Mouse (Mus musculus) small intestine, adult 2 months (tissue): ENCODE results near the gene Usp16. TPM values are rescaled to one million over a fixed set of nuclear protein-coding genes. Genes with fewer than 3 reads are reported as not detected.

ENCODE experiments used
- H3K27ac ChIP-seq: fragments of 200-500 bp; 2 replicates; pipeline ENCODE4 v1.5.1; 2012; ENCODE audit warnings: low read depth, low read length, control low read depth, inconsistent platforms; ENCODE audit not compliant: insufficient read depth
- H3K27me3 ChIP-seq: fragments of 200-500 bp; 2 replicates; pipeline ENCODE4 v1.6.1; 2012; ENCODE audit warnings: mild to moderate bottlenecking, moderate library complexity, low read length, inconsistent platforms; ENCODE audit not compliant: control insufficient read depth, insufficient read depth
- H3K36me3 ChIP-seq: fragments of 200-500 bp; 2 replicates; pipeline ENCODE4 v1.6.1; 2012; ENCODE audit warnings: mild to moderate bottlenecking, low read length, control low read depth, inconsistent platforms; ENCODE audit not compliant: control insufficient read depth, insufficient read depth
- H3K4me1 ChIP-seq: fragments of 200-500 bp; 2 replicates; pipeline ENCODE4 v1.6.1; 2012; ENCODE audit warnings: low read length, inconsistent platforms, mixed read lengths; ENCODE audit not compliant: control insufficient read depth, insufficient read depth, insufficient read length
- H3K4me3 ChIP-seq: fragments of 200-500 bp; 2 replicates; pipeline ENCODE4 v1.5.1; 2012; ENCODE audit warnings: low read depth, mild to moderate bottlenecking, control low read depth, inconsistent platforms, low read length, moderate library complexity
- CTCF ChIP-seq: fragments of 200-500 bp; IDR thresholded peaks from 2 replicates; pipeline ENCODE4 v1.5.1; 2012; ENCODE audit warnings: low read depth, mild to moderate bottlenecking, control low read depth, inconsistent platforms, low read length, moderate library complexity, mixed read lengths; ENCODE audit not compliant: insufficient replicate concordance, insufficient read length; ENCODE audit errors: extremely low read depth
- POLR2A ChIP-seq: fragments of 200-500 bp; IDR thresholded peaks from 2 replicates; pipeline ENCODE4 v1.6.1; 2012; ENCODE audit warnings: low read depth, mild to moderate bottlenecking, control low read depth, inconsistent platforms, low read length, moderate library complexity
- WGBS: fragments of 180-500 bp; shearing (Covaris S2); methylation state at CpG from one replicate; pipeline ENCODE4 v1.1.7; 2018; 5-methylcytosine and 5-hydroxymethylcytosine counted together
- polyA plus RNA-seq: library from polyadenylated mRNA; depleted of rRNA; stranded (reverse); fragments of >200 nt; gene quantifications from 2 replicates; pipeline ENCODE4 v1.2.3, GENCODE M21; 2012; rRNA removed

The Usp16 gene
- polyA plus RNA-seq, 1 experiment, result 10.0 TPM

DNA sequence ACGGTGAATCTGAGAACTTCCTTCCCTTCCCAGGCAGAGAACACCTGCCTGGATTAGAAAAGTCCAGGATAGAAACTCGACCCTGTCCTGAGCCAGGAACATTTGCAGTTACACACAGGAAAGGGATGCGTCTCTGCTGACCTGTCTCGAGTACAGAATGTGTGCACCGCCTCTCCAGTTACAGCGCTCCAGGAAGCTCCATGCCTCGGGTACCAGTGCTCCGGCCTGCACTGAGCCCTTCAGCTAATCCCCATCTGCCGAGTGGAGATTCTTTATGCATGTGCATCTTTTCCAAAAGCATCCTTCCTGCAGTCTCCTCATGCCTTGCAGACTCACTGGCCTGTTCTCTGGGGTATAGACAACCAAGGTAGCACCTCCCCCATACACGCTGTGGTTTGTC is 74.3 kb downstream of the Usp16 start:
- Histone ChIP-seq H3K36me3 (no peaks in the 10 kb centered on the region), H3K4me1 (no peaks in the 10 kb centered on the region), H3K4me3 (no peak overlapping the region), H3K27me3 (no peaks in the 10 kb centered on the region), H3K27ac (no peak overlapping the region)
- TF ChIP-seq POLR2A (no peak), CTCF (no peak)
- 67% methylated on average over 10 of the region's 10 CpGs for WGBS

Other genes with a start within 250 kb of the Usp16 start
- 3.8 and 3.9 TPM in 2 replicates for gene N6amt1, start 100.5 kb upstream of the Usp16 start, polyA plus RNA-seq
- 1.3 and 2.2 TPM in 2 replicates for gene Ltn1, start 22.1 kb upstream of the Usp16 start, polyA plus RNA-seq
- 10.2 and 33.3 TPM in 2 replicates for gene Rwdd2b, start 14.1 kb upstream of the Usp16 start, polyA plus RNA-seq
- gene Cct8, start 41.2 kb downstream of the Usp16 start, polyA plus RNA-seq, result 2.4 and 4.6 TPM in 2 replicates
- gene Map3k7cl, start 98.6 kb downstream of the Usp16 start, polyA plus RNA-seq, result 0.19 and 0.39 TPM in 2 replicates
- 4.9 and 29.1 TPM in 2 replicates for gene Bach1, start 244.2 kb downstream of the Usp16 start, polyA plus RNA-seq